Mouse (Mus musculus): ENCODE results near the gene Atp11a.

DNA sequence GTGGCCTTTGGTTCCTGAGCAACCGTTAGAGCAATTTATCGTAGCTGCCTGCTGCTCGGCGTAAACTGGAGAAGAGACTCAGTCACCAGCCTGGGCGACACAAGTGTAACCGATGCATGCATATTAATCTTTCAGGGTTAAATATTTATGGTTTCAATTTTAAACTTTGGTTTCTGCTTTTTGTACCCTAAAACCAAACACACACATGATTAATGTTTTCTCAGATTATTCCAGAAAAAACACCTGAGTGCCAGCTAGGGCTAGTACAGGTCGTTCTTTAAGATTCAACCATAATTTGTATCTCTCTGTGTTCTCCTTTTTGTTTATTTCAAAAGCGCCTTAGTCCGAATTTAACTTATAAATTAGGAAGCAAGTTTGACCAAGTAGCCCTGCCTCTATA is 17.7 kb upstream of the Atp11a start:
- no peak for TF ChIP-seq CTCF (IDR thresholded peaks at IDR 0.05; ENCODE audit: extremely low read depth, insufficient read depth, insufficient read length, insufficient replicate concordance)
- no peak for TF ChIP-seq POLR2A (IDR thresholded peaks at IDR 0.05; ENCODE audit: low read depth, low read length)

All from spleen, adult 2 months (tissue).